Mouse (Mus musculus): ENCODE measurements around the gene Gpatch3.

Gene Gpatch3

DNA sequence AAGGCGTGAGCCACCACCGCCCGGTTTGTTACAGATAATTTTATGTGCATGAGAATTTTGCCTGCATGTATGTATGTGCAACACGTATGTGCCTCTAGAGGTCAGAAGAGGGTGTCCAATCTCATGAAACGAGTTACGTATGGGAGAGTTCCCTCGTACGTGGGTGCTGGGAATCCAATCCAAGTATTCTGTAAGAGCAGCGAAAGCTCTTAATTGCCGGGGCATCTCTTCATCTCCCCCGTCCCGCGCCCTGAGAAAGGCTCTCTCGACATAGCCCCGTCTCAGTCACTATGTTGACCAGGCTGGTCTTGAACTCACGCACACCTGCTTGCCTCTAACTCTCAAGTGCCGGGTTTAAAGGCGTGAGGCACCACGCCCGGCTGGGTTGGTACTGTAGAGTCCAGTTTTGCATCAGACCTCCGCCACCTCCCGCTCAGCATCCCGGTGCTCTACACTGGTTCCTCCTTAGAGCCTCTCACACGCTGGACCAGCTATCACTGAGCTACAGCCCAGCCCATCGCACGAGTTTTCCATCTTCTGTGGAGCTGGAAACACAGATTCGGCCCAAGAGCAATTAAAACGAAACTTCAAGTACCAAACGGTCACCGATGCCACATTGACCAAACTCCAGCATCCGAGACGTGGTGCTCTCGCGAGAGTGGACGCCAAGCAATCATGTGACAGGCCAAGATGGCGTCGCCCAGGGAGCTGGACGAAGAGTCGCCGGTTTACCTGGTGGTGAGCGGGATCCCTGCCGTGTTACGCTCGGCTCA is at the start of gene Gpatch3:
Gene Gpatch3, plus strand, starts transcription at position 676 of the 773 bp plus-strand sequence.
- DNase-seq, result peak; percentile 91

DNA sequence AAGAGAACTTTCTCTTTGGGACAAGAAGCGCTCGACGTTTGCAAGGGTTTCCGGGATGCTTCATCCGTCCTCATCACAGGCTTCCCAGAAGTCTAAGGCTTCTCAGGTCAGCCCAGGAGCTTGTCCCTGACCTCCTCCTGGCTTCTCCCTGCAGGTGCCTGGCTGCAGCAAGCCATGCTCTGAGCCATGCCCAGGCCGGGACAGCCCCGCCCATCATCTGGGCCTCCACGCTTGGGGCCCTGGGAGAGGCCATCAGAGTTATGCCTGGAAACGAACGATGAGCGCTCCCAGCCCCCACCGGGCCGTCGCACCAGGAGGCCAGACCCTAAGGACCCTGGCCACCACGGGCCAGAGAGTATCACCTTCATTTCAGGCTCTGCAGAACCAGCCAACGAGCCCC is 46.8 kb upstream of the Gpatch3 start:
- no peak for DNase-seq

DNA sequence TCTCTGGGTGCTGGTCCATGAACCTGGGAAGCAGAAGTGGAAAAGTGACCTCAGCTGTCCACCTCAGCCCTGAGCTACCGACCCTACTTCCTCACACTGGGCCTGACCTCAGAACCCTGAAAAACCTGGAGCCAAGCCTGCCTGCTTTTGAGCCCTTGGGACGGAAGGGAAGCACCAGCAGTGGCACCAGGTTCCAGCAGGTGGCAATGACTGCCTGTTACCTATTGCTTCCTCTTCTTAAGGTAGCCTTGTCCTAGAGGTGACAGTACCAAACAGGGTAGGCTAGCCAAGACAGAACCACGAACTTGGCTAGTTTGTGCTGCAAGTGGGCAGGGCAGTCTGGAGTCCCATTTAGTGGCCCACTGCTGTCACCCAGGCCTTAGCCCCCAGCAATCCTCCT is 41.8 kb upstream of the Gpatch3 start:
- DNase-seq, result no peak

DNA sequence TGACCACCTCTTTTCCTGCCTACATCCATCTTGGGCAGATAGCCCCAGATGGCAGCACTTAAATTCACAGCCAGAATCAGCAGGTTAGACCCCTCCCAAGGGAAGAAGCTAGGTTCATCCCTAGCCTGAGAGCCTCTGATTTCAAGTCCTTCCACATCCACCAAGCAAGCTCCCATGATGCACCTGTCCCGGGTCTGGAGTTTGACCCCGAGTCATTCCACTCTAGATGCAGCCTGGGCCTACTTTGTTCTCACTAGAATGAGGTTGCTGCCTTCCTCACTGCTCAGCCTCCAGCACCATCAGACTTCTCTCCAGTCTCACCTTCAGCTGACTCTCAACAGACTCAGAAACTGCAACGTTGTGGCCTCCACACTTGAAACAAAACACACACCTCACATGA is 38.5 kb upstream of the Gpatch3 start:
- DNase-seq, result no peak

DNA sequence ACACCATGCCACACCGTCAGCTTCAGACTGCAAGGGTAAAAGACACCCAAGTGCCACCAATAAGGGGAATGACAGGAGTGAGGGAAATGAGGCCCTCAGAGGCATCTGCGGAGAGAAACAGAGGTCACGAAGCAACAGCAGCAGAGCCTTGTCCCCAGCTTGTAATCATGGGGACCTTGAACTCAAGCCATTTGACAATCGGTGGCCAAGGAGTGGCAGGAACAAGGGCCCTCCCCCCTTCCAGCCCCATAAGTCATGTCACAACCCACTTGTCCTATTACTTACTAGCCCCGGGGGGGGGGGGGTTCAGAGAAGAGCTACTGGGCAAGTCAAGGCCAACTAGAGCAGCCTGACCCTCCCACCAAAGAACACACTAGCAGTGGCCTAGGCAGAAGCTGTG is 37.9 kb upstream of the Gpatch3 start:
- DNase-seq, result no peak

DNA sequence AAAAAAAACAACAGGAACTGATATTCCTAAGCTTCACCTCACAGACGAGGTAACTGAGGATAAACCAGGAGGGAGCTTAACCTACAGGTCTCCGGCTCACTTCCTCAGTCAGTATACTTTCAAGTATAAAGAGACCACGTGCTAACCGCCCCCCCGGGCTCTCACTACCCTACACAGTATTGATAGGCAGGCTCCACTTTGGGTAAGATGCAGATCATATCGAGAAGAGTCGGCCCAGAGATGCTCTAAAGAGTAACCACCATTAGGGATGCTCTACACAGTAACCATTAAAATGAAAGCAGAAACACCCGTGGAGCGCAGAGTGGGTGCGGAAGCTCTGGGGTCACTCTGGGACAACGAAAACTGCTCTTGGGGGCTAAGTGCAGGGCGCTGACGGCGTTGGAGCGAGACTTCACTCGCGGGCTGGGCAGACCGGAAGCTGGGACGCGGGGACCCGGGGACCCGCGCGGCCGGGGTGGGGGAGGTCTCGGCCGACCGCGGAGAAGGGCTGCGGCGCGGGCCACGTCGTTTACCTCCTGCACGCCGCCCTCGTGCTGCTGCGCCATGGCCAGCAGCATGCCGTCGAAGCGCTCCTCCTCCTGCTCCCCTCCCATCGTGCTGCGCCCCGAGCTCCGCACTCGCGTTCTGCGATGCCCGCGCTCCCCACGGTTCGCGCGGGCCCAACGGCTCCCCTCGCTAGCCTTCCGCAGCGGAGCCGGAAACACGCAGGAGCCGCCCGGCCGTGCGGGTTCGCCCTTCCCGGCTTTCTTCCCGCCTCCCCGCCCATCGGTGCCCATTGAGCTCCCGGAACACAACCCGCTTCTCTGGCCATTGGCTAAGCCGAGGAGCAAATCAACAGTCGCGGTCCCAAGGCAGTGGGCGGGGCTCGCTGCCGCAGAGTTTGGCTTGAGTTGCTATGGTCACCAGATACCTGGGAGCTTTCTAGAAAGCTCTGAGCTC is 29.0 kb upstream of the Gpatch3 start, which contains the start of gene Nudc:
Gene Nudc, minus strand, starts transcription at position 725 of the 960 bp plus-strand sequence.
- peak; percentile 97 for DNase-seq

DNA sequence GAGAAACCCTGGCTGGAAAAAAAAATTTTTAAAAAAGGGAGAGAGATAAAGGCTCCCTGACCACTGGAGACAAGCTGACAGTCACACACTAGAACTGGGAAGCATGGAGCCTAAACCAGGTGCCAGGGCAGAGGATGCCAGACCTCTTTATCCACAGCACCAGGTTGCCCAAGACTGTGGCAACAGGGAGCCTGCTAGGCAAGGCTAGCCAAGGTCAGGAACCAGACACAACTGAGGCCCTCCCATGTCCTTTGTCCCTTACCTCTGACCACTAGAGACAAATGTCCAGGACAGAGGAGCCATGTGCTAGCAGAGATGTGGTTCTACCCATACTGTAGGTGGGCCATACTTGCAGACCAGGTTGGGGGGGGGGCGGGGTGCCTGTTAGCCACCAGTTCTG is 22.5 kb upstream of the Gpatch3 start:
- no peak for DNase-seq

DNA sequence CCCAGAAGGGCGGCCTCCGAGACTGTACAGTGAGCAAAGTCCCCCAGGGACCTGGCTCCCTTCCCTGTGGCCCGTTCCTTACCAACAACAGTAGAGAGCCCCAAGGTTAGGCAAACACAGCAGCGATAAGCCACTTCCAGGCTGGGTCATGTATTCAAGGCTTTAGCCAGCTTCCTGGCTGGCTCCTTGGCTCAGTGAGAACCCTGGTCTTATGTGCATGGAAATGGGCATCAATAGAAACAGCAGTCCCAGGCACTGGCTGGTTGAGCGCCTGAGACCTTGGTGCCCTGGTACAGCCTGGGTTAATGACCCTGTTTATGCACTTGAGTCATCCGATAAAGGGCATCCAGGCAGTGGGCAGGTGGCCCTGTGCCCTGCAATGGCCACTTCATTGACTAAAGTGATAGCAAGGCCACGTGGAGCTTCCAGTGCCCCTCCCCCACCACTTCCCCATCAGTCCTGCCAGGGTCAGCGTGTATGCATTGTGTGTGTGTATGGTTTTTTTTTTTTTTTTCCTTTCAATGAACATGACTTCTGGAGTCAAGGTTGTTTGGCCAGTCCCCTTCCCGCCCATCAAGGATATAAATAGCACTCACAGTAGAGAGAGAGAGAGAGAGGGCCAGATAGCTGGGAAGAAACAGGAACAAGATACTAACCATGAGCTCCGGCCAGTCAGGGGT is 21.6 kb upstream of the Gpatch3 start, which contains the start of gene Nr0b2:
Gene Nr0b2, plus strand, starts transcription at position 609 of the 680 bp plus-strand sequence.
- no peak for DNase-seq

DNA sequence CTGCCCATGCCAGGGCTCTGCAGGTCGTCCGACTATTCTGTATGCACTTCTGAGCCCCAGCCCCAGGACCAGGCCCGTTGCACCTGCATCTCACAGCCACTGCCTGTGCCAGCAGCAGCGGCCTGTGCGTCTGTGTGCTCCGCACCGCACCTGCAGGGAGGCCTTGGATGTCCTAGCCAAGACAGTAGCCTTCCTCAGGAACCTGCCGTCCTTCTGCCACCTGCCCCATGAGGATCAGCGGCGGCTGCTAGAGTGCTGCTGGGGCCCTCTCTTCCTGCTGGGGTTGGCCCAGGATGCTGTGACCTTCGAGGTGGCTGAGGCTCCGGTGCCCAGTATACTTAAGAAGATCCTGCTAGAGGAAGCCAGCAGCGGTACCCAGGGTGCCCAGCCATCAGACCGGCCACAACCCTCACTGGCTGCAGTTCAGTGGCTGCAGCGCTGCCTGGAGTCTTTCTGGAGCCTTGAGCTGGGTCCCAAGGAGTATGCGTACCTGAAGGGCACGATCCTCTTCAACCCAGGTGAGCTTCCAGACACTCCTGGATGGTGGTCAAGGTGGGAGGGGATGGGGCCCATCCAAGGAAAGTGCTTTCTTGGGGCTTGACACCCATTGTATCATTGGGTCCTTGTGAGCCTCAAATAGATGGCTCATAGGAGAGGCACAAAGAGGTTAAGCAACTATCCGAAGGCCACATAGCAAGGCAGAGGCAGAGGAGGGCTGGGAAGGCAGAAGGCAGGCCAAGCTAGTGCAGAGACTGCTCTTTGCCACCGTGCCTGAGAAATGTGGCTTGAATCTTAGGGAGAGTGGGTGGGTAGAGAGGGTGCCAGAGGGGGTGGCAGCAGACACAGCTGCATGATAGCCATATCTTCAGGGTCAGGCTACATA is 20.9 kb upstream of the Gpatch3 start:
- DNase-seq, result no peak

DNA sequence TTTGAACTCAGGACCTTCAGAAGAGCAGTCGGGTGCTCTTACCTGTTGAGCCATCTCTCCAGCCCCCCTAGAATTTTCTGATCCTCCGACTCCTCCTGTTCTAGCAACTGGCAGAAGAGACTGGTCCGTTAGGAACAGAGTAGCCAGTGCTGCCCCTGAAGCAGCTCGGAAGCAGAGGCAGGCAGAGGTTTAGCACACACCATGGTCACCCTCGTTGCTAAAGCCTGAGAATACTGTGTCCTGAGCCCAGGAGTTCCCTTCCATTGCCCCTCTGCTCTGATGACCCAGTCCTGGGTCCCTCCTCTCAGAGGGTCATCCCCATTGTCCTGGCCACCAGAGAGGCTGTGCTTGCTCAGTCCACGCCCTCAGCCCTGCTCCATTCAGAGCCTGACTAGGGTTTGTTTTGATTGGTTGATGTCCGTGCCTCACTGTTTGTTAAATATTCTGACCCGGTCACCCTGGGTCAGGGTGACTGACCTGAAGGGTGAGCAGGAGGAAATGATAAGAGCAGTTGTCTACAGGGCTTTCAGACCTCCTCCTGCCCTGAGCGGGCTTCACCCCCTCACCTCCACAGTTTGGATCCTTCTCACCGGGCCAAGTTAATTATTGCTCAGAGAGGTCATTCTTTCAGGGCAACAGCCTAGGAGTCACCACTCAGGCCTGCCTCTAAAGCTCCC is 17.4 kb upstream of the Gpatch3 start:
- DNase-seq, result no peak

DNA sequence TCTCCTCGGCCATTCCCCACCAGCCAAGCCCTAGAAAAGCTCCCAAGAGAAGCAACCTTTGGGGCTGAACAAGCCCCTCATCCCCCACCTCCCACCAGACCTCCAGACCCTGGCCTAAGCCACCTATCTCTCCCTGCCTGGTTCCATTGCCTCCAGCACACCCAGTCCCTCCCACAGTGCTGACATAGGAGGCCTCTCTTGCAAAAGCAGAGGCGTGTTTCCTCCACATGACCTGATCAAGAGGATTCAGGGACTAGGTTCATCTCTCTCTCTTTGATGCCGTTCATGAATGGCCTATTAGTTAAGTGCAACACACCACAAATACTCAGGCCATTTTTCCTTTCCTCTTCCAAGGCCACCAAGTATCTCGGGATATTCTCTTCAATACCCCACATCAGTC is 14.7 kb upstream of the Gpatch3 start:
- no peak for DNase-seq

DNA sequence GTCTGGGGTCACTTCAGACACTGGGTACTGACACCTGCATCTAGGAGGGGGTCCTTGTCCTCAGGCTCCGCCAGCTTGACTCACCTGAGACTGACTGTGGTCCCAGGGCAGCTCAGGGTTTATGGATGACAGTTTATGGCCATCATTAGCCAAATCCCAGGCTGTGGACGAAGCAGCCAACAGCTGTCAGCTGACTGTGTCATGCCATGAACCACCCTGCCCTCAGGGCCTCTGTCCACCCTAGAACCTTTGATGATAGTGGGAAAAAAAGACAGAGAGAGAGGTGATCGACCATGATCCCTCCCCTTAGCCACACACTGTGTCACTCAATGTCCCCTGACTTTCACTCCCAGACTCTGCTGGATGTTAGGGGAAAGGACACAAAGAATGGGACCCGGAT is 12.9 kb upstream of the Gpatch3 start:
- DNase-seq, result no peak

DNA sequence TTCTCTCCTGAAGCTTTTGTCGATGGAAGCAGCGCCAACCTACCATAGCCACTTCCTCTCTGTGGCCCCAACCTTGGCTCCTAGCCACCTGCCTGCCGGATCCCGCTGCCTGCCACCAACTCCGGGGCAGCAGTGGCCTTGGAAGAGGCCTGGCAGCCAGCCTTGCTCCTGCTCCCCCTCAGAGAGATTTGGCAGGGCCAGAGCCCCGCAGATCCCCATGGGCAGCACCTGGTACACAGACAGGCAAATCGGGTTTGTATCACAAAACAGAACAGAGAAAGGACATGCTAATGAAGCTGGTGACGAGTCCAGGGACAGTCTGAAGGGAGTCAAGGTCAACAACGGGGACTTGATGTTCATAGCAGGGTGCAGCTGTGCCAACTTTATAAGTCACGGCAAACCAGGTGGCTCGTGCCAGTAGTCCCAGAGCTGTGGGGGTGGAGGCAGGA is 11.4 kb upstream of the Gpatch3 start:
- DNase-seq, result peak; percentile 89

DNA sequence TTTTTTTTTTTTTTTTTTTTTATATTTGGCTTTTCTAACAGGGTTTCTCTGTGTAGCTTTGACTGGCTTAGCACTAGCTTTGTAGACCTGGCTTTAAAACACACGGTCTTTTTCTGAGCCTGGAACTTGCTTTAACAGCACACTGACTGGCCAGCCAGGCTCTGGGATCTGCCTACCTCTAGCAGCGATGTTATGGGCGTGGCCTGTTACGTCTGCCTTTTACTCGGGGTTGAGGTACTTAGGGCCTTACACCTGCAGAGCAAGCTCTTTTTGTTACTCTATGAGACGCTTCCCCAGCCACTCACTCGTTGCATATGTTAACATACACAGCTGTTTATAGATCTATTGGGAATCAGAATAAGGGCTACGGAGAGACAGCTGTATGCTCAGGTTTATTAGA is 7.3 kb upstream of the Gpatch3 start:
- DNase-seq, result no peak

DNA sequence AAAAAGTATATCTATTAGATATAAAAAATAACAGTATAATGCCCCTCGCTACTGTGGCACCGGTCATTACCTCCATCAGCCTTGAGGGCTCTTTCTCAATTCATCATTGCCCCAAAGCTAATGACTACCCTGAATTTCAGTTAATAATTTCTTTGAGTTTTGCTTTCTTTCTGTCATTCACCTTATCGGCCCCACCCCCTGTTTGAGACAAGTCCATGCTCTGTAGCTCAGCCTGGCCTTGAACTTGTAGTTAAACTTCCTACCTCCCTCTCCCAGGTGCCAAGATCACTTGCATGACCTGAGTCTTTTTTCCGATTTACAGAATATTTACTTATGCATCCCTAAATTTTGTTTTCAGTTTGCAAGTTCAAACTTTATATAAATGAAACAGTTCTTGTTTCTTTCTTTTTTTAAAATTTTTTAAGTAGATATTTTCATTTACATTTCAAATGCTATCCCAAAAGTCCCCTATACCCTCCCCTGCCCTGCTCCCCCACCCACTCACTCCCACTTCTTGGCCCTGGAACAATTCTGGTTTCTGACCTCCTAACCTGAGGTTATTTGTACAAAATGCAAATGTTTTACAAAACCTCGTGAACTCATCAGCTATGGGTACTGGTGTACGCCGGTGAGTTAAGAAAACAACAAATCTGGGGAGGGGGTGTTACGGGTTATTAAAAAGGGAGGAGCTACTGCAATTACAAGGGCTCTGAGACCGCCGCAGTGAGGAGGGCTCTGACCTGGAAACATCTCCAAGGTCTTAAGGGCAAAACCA is 5.1 kb upstream of the Gpatch3 start:
- no peak for DNase-seq

DNA sequence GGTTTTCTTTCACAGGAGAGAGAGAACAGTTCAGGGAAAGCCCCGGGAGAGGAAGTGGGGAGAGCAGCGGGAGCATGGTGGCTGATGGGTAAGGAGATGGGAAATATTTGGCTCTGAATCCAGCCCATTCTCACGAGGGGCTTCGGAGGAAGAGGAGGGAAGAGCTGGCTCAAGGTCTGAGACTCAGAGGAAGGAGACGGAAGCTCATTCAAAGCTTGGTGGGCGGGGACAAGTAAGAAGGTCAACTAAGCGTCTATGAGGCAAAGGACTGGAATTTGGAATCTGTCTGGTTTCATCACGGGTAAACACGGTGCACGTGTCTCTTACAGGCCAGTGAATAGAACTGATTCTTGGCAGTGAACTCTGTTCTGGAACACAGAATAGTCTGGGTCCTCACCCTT is 4.5 kb upstream of the Gpatch3 start:
- no peak for DNase-seq

DNA sequence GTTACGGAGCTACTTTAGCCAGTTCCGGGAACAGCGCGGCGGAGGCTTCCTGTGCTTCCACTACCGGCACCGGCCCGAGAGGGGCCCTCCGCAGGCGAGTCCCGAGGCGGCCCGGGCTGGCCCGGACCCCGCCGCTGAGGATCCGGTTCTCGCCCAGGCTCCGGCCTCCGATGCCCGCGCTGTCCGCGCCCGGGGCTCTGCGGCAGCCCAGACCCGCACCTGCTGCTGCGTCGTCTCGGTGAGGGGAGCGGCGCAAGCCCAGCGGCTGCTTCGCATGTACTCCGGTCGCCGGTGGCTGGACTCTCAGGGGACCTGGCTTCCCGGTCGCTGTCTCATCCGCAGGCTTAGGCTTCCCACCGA is 278 bp downstream of the Gpatch3 start:
- no peak for DNase-seq

DNA sequence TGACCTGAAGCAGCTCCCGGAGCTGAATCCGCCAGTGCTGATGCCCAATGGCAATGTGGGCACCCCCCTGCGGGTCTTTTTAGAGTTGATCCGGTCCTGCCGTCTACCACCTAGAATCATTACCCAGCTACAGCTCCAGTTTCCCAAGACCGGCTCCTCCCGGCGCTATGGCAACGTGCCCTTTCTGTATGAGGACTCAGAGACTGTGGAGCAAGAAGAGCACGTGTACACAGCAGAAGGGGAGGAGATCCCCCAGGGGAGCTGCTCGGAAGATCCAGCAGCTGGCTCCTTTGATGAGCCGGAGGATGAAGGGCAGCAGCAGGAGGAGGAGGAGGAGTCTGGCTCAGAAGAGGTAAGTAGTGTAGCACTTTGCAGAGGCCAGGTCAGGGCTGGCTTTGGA is 3.4 kb downstream of the Gpatch3 start:
- no peak for DNase-seq

DNA sequence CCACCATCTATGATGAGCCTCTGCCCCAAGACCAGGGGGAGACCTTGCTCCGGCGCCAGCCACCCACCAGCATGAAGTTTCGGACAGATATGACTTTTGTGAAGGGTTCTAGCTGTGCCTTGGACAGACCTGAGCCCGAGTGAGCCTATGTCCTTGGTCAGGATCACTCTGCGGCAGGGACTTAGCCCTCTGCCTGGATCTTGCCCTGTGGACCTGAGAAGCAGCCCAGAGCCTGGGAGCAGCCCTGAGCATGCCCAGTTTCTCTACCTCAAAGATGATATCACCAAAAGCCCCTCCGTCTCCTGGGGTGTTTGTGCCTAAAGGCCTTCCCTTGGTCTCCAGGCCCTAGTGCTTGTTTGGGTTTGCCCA is 9.1 kb downstream of the Gpatch3 start:
- no peak for DNase-seq

DNA sequence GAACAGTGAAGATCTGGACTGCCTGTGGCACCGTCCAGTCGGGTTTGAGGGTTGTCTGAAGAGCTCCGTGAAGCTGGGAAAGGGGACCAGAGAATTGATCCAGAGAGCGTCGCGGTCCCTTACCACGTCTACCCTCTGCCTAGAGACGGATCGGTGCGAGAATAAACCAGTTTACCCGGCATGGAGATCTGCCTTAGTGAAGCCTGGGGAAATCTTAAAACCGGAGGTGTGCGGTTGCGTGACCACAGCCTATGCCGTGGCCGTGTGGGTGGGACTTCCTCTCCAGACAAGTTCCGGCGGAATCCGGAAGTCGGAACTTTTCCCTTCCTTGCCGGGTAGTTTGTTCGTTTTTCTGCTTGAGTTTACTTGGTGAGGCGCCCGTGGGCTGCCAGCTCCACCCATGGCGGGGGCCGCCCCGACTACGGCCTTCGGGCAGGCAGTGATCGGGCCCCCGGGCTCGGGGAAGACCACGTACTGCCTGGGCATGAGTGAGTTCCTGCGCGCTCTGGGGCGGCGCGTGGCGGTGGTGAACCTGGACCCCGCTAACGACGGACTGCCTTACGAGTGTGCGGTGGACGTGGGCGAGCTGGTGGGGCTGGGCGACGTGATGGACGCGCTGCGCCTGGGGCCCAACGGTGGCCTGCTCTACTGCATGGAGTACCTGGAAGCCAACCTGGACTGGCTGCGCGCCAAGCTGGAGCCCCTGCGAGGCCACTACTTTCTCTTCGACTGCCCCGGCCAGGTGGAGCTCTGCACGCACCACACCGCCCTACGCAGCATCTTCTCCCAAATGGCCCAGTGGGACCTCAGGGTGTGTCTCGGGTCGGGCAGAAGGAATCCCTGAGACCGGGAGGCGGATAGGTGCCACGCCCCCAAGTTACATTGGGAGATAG is 9.8 kb downstream of the Gpatch3 start, which contains the start of gene Gpn2:
Gene Gpn2, plus strand, starts transcription at position 304 of the 893 bp plus-strand sequence.
- peak; percentile 72 for DNase-seq
